Mouse (Mus musculus): Measurements from ENCODE around the gene Pcgf1. TPM values are rescaled to one million over a fixed set of nuclear protein-coding genes. Genes with fewer than 3 reads are reported as not detected.

Pcgf1 gene
- polyA plus RNA-seq, 1 experiment = 23.1 TPM

GRCm38 (mm10) chr6:83065995-83066394 is 11.7 kb upstream of the Pcgf1 start:
- DNase-seq (ENCODE audit: low read depth) = no peak

- no peak for DNase-seq (ENCODE audit: low read depth)
These were observed 11.2 kb upstream of the Pcgf1 start for GRCm38 (mm10) chr6:83066441-83066840.

GRCm38 (mm10) chr6:83068221-83068620 is 9.4 kb upstream of the Pcgf1 start:
- no peak for DNase-seq (ENCODE audit: low read depth)

- no peak for DNase-seq (ENCODE audit: low read depth)
These were observed 8.8 kb upstream of the Pcgf1 start for GRCm38 (mm10) chr6:83068706-83069487.

- no peak for DNase-seq (ENCODE audit: low read depth)
These were observed 8.0 kb upstream of the Pcgf1 start for GRCm38 (mm10) chr6:83069488-83070246.

GRCm38 (mm10) chr6:83070247-83070310 is 7.6 kb upstream of the Pcgf1 start, which contains the start of gene Tlx2:
Tlx2 (minus strand) TSS chr6:83070293.
- no peak for DNase-seq (ENCODE audit: low read depth)

GRCm38 (mm10) chr6:83070311-83071219 is 7.1 kb upstream of the Pcgf1 start:
- no peak for DNase-seq (ENCODE audit: low read depth)

- DNase-seq (ENCODE audit: low read depth) = no peak
These were observed 6.4 kb upstream of the Pcgf1 start for GRCm38 (mm10) chr6:83071220-83071619.

GRCm38 (mm10) chr6:83074979-83075378 is 2.7 kb upstream of the Pcgf1 start:
- DNase-seq (ENCODE audit: low read depth) = no peak

- DNase-seq (ENCODE audit: low read depth) = peak; percentile 60
These were observed 722 bp downstream of the Pcgf1 start for GRCm38 (mm10) chr6:83078324-83078858.

GRCm38 (mm10) chr6:83080210-83080609 is 2.5 kb downstream of the Pcgf1 start:
- DNase-seq (ENCODE audit: low read depth) = no peak

- no peak for DNase-seq (ENCODE audit: low read depth)
These were observed 5.8 kb downstream of the Pcgf1 start for GRCm38 (mm10) chr6:83083497-83083896.

GRCm38 (mm10) chr6:83084477-83084876 is 6.8 kb downstream of the Pcgf1 start:
- DNase-seq (ENCODE audit: low read depth) = no peak

- no peak for DNase-seq (ENCODE audit: low read depth)
These were observed 8.7 kb downstream of the Pcgf1 start, which contains the start of gene Lbx2 for GRCm38 (mm10) chr6:83086121-83087035. Lbx2 (plus strand) TSS chr6:83086367.

GRCm38 (mm10) chr6:83087205-83087925 is 9.7 kb downstream of the Pcgf1 start:
- DNase-seq (ENCODE audit: low read depth) = no peak

GRCm38 (mm10) chr6:83087926-83088260 is 10.2 kb downstream of the Pcgf1 start:
- no peak for DNase-seq (ENCODE audit: low read depth)

GRCm38 (mm10) chr6:83092416-83093127 is 14.9 kb downstream of the Pcgf1 start:
- DNase-seq (ENCODE audit: low read depth) = no peak

- DNase-seq (ENCODE audit: low read depth) = no peak
These were observed 18.3 kb downstream of the Pcgf1 start for GRCm38 (mm10) chr6:83095968-83096367.

- DNase-seq (ENCODE audit: low read depth) = no peak
These were observed 20.7 kb downstream of the Pcgf1 start for GRCm38 (mm10) chr6:83098411-83098810.

GRCm38 (mm10) chr6:83101316-83101687 is 23.6 kb downstream of the Pcgf1 start, which contains the start of the genes Ccdc142 and Gm42688:
Ccdc142 (plus strand) TSS chr6:83101601.
Gm42688 (plus strand) TSS chr6:83101617.
- DNase-seq (ENCODE audit: low read depth) = no peak
